Mouse (Mus musculus): Measurements from ENCODE around the gene Arhgap17. TPM values are rescaled to one million over a fixed set of nuclear protein-coding genes. Genes with fewer than 3 reads are reported as not detected.

Gene Arhgap17
- polyA plus RNA-seq, 2 experiments from 2014 or later = 17.8 to 24.4 TPM

- ATAC-seq = no peak
These were observed 89.9 kb downstream of the Arhgap17 start for GRCm38 (mm10) chr7:123279797-123280196.

DNA sequence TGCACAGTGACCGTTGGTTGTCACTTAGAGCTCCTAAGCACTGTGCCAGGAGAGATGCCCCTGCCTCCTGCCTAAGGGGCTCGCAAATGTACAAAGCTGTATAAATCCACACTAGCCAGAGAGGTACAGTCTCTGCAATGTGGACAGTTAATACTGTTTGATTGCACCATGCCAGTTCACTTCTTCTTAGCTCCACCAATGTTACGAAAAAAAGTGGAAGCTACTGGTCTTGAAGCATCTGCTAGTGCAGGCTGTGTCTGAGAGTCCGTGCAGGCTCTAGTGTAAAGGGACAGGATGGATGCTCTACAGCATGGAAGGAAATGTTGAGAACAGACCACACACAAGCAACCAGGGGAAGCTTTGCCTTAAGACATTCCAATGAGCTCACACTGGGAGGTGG, 93.1 kb downstream of the Arhgap17 start:
- no peak for ATAC-seq

DNA sequence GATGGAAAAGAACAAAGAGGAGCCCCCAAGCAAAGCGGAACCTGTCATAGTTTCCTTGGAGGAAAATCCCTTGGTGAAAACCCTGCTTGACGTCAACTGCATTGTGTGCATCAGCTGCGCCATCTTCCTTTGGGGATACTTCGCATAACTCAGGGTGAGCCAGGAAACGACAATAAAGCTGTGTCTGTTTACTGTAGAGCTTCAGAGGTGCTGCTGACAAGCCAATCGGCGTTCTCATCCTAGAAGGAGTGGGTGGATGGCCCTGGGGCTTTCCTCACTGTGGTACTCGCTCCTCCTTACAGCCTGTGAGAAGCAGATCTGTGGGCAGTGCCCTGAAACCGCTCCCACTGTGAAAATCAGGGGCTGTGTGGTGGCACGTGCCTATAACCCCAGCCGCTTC, 96.7 kb downstream of the Arhgap17 start:
- peak; percentile 68 for ATAC-seq

- no peak for ATAC-seq
These were observed 111.6 kb downstream of the Arhgap17 start for GRCm38 (mm10) chr7:123258103-123258502.

GRCm38 (mm10) chr7:123254196-123254970, 115.3 kb downstream of the Arhgap17 start:
- no peak for ATAC-seq

GRCm38 (mm10) chr7:123253396-123253795, 116.3 kb downstream of the Arhgap17 start:
- no peak for ATAC-seq

DNA sequence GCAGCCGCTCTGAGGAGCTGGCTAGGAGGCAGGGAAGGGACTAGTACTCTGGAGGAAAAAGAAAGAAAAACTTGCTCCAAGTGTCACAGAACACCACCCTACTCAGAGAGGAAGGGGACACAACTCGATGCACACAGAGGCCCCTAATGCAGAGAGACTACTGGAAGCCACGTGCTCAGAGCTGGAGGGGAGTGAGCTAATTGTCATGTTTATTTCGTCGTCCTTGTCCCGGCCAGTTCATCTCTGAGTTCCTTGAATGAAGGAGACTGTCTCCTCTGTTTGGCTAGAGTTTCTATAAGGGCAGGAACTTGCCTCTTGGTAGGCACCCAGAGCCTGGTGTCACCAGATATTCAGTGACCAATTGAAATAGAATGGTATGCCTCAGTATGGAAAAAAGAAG, 118.4 kb downstream of the Arhgap17 start:
- no peak for ATAC-seq

- no peak for ATAC-seq
These were observed 121.5 kb downstream of the Arhgap17 start for GRCm38 (mm10) chr7:123248166-123248565.

GRCm38 (mm10) chr7:123246504-123247084, 123.1 kb downstream of the Arhgap17 start:
- ATAC-seq = no peak

DNA sequence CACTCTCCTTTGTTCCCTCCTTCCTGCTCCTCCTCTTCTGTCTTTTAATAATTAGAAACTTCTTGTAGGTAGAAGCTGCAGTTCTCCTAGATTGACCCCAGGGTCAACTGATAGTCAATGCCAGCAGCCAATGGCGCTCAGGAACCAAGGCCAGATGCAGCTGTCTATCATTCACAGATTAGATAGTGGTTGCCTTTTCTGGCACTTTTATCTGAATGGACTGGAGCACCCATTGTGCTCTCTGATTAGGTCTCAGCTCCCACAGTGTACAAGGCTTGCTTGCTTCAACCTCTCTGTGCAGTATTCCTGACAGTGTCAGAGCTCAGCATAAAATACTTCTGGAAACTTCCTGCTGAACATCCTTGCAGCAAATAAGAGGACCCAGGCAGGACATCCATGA, 124.9 kb downstream of the Arhgap17 start:
- no peak for ATAC-seq

- ATAC-seq = no peak
These were observed 127.5 kb downstream of the Arhgap17 start for GRCm38 (mm10) chr7:123242241-123242640.

DNA sequence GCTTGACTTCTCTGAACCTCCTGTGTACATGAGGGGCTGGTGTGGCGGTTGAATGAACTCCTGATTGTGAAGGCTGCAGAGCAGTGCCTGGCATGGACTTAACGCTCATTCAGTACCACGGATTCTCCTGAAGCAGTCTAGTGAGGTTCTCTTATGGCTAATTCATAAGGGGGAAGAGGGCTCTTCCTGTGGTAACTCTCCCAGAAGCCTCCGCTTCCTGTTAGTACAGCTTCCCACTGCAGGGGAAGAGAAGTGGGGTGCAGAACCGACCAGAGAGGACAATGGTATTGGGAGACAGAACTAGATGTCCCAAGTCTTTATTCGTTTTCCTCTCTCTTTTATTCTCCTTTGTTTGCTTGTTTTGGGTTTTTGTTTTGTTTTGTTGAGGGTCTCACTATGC, 129.7 kb downstream of the Arhgap17 start:
- no peak for ATAC-seq

- ATAC-seq = no peak
These were observed 131.1 kb downstream of the Arhgap17 start for GRCm38 (mm10) chr7:123238621-123239020.

DNA sequence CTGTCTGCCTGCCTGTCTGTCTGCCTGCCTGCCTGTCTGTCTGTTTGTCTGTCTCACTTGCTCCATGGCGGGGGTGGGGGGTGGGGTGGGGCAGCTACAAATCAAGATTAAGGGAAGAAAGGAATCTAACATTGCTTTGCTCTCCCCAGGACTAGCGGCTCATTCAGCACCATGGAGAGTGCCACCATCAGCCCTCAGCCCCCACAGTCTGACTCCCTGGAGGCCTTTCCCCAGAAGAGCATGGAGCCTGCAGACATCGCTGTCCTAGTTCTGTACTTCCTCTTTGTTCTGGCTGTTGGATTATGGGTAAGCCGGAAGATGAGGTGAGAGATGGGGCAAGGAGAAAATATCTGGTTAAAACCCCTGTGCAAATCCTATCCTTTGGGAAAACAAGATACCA, 134.3 kb downstream of the Arhgap17 start:
- ATAC-seq = no peak

Other genes starting within 250 kb of the Arhgap17 start
- gene Tnrc6a, start 246.0 kb downstream of the Arhgap17 start, polyA plus RNA-seq (2017; shearing (Covaris generic)) = 100 to 1,000 TPM in 1 of 2 experiments, 10 to 100 TPM in 1; 41.1 to 119 TPM
- under 1 TPM in 1 of 2 experiments, not detected in 1; 0.54 TPM for gene Slc5a11, start 155.1 kb downstream of the Arhgap17 start, polyA plus RNA-seq (2017; shearing (Covaris generic))
- 10 to 100 TPM; 31.9 to 37.4 TPM for gene Lcmt1, start 131 bp downstream of the Arhgap17 start, polyA plus RNA-seq (2017; shearing (Covaris generic))
- not detected for gene Aqp8, start 92.4 kb upstream of the Arhgap17 start, polyA plus RNA-seq (2017; shearing (Covaris generic))
- under 1 TPM in 1 of 2 experiments, not detected in 1; 0.05 TPM for gene Zkscan2, start 130.5 kb upstream of the Arhgap17 start, polyA plus RNA-seq (2017; shearing (Covaris generic))

Measured in activated CD4-positive, CD25-positive, alpha-beta regulatory T cell, adult 4 months (primary cell).